Comparison of ENCODE assay signal across 8 mouse cellular contexts in the genomic region with DNA sequence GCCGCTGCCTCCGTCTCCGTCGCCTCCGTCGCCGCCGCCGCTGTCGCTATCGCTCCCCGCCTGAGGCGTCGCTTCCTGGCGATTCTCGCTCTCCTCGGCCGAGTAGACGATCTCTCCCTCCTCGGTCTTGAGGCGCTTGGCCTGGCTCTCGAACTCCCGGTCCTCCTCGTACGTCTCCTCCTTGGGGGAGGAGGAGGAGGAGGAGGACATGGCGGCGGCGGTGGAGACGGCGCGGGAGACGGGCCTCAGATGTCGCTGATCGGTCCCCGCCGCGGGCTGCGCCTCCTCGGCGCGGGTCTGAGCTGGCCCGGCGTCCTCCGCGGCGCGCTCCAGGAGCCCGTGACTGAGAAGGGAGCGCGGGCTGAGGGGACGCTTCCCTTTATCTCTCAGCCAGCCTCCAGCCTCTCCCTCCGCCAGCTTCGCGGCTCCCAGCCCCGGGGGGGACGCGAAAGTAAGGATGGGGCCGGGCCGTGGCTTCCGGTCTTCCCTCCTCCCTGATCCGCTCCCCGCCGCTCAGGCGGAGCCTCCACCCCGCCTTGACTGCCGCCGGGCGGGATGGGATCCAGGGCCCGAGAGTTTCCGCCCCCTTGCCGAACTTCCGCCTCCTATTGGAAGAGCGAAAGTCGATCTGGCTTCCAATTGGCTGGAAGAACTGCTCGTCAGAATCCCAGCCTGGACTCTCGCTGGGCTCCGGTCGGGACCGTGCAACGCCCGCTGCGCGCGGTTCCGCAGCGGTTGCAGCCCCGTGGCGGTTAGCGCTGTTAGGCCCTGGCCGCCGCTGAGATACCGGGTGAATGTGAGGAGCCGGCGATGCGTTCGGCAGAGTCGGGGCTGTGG. TPM values are rescaled to one million over a fixed set of nuclear protein-coding genes. Genes with fewer than 3 reads are reported as not detected.
A peak's percentile ranks its signal among the peaks of the same experiment; 100 is the strongest.
DNase-seq lines count a peak whose midpoint lies in the region; ATAC-seq lines count a peak whose summit lies in the region.

TSS of gene Hnrnpll (minus strand) at position 552 of the 837 bp plus-strand sequence.

- H3K4me3 ChIP-seq in forebrain, embryonic 14.5 days (ENCODE audit: low read depth, low read length) = peak within 1 kb of the TSS; percentile 98
- peak within 1 kb of the TSS; percentile 93 for H3K4me3 ChIP-seq in neural tube, embryonic 15.5 days (replicated peaks)

- peak; percentile 98 for ATAC-seq in forebrain, embryonic 14.5 days
- ATAC-seq in neural tube, embryonic 15.5 days (ENCODE audit: low FRiP score) = peak; percentile 98

- H3K9me3 ChIP-seq in forebrain, embryonic 14.5 days (replicated peaks; ENCODE audit: control insufficient read depth, low read length) = no peaks in the 10 kb centered on the region
- no peaks in the 10 kb centered on the region for H3K9me3 ChIP-seq in neural tube, embryonic 15.5 days (replicated peaks)

- peak within 1 kb of the TSS; percentile 88 for H3K4me2 ChIP-seq in forebrain, embryonic 14.5 days (ENCODE audit: low read length)
- peak within 1 kb of the TSS; percentile 80 for H3K4me2 ChIP-seq in neural tube, embryonic 15.5 days

- peak within 1 kb of the TSS; percentile 99 for H3K9ac ChIP-seq in forebrain, embryonic 14.5 days (ENCODE audit: low read length)
- peak within 1 kb of the TSS; percentile 99 for H3K9ac ChIP-seq in neural tube, embryonic 15.5 days (replicated peaks)

- under 1% methylated on average over 67 of the region's 97 CpGs for WGBS in forebrain, embryonic 14.5 days
- WGBS in neural tube, embryonic 15.5 days = under 1% methylated on average over 92 of the region's 97 CpGs

- peak; percentile 96 for DNase-seq in ES-CJ7 (ENCODE audit: low read depth, low spot score)
- DNase-seq in cerebellum, adult 11 months = peak; percentile 98
- peak; percentile 98 for DNase-seq in forebrain, embryonic 14.5 days (ENCODE audit: low spot score)
- peak; percentile 97 to 98 for DNase-seq in heart, postnatal 14 days
- peak; percentile 98 for DNase-seq in layer of hippocampus, adult 11-12 months (ENCODE audit: low spot score)
- peak; percentile 98 for DNase-seq in lung, adult 18-20 months
- peak; percentile 96 for DNase-seq in testis, postnatal 14 days (ENCODE audit: low spot score)

- H3K4me1 ChIP-seq in forebrain, embryonic 14.5 days (ENCODE audit: control insufficient read depth, insufficient read depth, low read length) = peaks cover 19% of the 10 kb centered on the region
- peaks cover 38% of the 10 kb centered on the region for H3K4me1 ChIP-seq in neural tube, embryonic 15.5 days

- H3K27me3 ChIP-seq in forebrain, embryonic 14.5 days (replicated peaks; ENCODE audit: control insufficient read depth, insufficient read depth, low read length) = no peaks in the 10 kb centered on the region
- H3K27me3 ChIP-seq in neural tube, embryonic 15.5 days (replicated peaks) = no peaks in the 10 kb centered on the region

- H3K36me3 ChIP-seq in forebrain, embryonic 14.5 days (ENCODE audit: control insufficient read depth, insufficient read depth, low read length) = no peaks in the 10 kb centered on the region
- H3K36me3 ChIP-seq in neural tube, embryonic 15.5 days = no peaks in the 10 kb centered on the region

- H3K27ac ChIP-seq in forebrain, embryonic 14.5 days (ENCODE audit: low read depth, low read length) = peak within 1 kb of the TSS; percentile 100
- H3K27ac ChIP-seq in neural tube, embryonic 15.5 days (replicated peaks) = peak within 1 kb of the TSS; percentile 100

- intact Hi-C loops in heart, postnatal 14 days (cut with DNase I) = loop anchor here (2.0 to 10.0 kb wide), 2 partner anchors 67 to 313 kb away; partner anchors contain the start of gene Gm10190

RNA-seq across cellular contexts. Expression of gene Hnrnpll, which starts in this region (rescaled TPM):
- polyA plus RNA-seq in forebrain, embryonic 14.5 days (2014; fragmentation: Nextera tagmentation; extraction: Ambion mirVana) = 75.5 and 86.8 TPM in 2 replicates
- total RNA-seq in heart, postnatal 14 days (2021) = 10 to 100 TPM; 27.0 to 29.3 TPM
- polyA plus RNA-seq in neural tube, embryonic 15.5 days (2015; fragmentation: Nextera tagmentation; extraction: Ambion mirVana) = 55.8 and 56.0 TPM in 2 replicates

Comparison
In these comparisons a context has a peak if more than half of its experiments do, and no peak if none do; other contexts are left out.
1. Peak in every context shown above with its lines: DNase-seq, ATAC-seq, H3K4me3 ChIP-seq and H3K27ac ChIP-seq.